Mouse (Mus musculus): ENCODE measurements at regions not wholly inside any gene's neighbourhood (a gene's known extent, or its start where the extent isn't known, plus 50 kb on each side); places are given as distances from the start of the nearest gene placed in this dataset.

GRCm38 (mm10) chr19:32881443-32881842, 124.1 kb downstream of the Pten start:
- no peak for DNase-seq

GRCm38 (mm10) chr19:32884279-32884678, 127.0 kb downstream of the Pten start:
- no peak for DNase-seq

- no peak for DNase-seq
Measured at GRCm38 (mm10) chr19:32885481-32886131, 128.3 kb downstream of the Pten start.

- no peak for DNase-seq
Measured at GRCm38 (mm10) chr19:32887190-32887589, 129.9 kb downstream of the Pten start.

- no peak for DNase-seq
Measured at GRCm38 (mm10) chr19:32888616-32889305, 131.5 kb downstream of the Pten start.

GRCm38 (mm10) chr19:32890801-32891200, 133.5 kb downstream of the Pten start:
- no peak for DNase-seq

- DNase-seq, result no peak
Measured at GRCm38 (mm10) chr19:32892469-32892868, 135.2 kb downstream of the Pten start.

GRCm38 (mm10) chr19:32903454-32904108, 146.3 kb downstream of the Pten start:
- no peak for DNase-seq

- no peak for DNase-seq
Measured at GRCm38 (mm10) chr19:32904517-32904916, 147.2 kb downstream of the Pten start.

- no peak for DNase-seq
Measured at GRCm38 (mm10) chr19:32905901-32906431, 148.7 kb downstream of the Pten start.

GRCm38 (mm10) chr19:32906820-32907219, 149.5 kb downstream of the Pten start:
- DNase-seq, result no peak

GRCm38 (mm10) chr19:32910050-32910462, 152.8 kb downstream of the Pten start:
- DNase-seq, result no peak

- no peak for DNase-seq
Measured at GRCm38 (mm10) chr19:32912323-32912722, 155.0 kb downstream of the Pten start.

GRCm38 (mm10) chr19:32916507-32917280, 159.4 kb downstream of the Pten start:
- no peak for DNase-seq

GRCm38 (mm10) chr19:32921021-32921420, 163.7 kb downstream of the Pten start:
- no peak for DNase-seq

- no peak for DNase-seq
Measured at GRCm38 (mm10) chr19:32923911-32924310, 166.6 kb downstream of the Pten start.

- DNase-seq, result no peak
Measured at GRCm38 (mm10) chr19:32925628-32926505, 168.6 kb downstream of the Pten start.

GRCm38 (mm10) chr19:32926571-32926970, 169.3 kb downstream of the Pten start:
- DNase-seq, result no peak

- no peak for DNase-seq
Measured at GRCm38 (mm10) chr19:32933676-32934075, 176.4 kb downstream of the Pten start.

GRCm38 (mm10) chr19:32935638-32936037, 178.3 kb downstream of the Pten start:
- DNase-seq, result no peak

- DNase-seq, result no peak
Measured at GRCm38 (mm10) chr19:32937591-32937990, 180.3 kb downstream of the Pten start.

- no peak for DNase-seq
Measured at GRCm38 (mm10) chr19:32939692-32940091, 182.4 kb downstream of the Pten start.
